Mouse (Mus musculus): ENCODE results near the gene Ctnnbip1. TPM values are rescaled to one million over a fixed set of nuclear protein-coding genes. Genes with fewer than 3 reads are reported as not detected.
A peak's percentile ranks its signal among the peaks of the same experiment; 100 is the strongest.

Gene Ctnnbip1
- polyA plus RNA-seq, 1 experiment from 2014 or later, result 83.3 TPM

GRCm38 (mm10) chr4:149547523-149547922 is 29.5 kb downstream of the Ctnnbip1 start:
- Histone ChIP-seq H3K9me3 (no peaks in the 10 kb centered on the region), H3K4me3 (no peak overlapping the region), H3K4me2 (replicated peaks) (no peak overlapping the region), H3K27ac (no peak overlapping the region), H3K4me1 (no peaks in the 10 kb centered on the region), H3K27me3 (no peaks in the 10 kb centered on the region), H3K36me3 (peaks cover 36% of the 10 kb centered on the region), H3K9ac (no peak overlapping the region)
- 82% methylated on average over 6 of the region's 6 CpGs for WGBS
- no peak for ATAC-seq (ENCODE audit: insufficient number of reproducible peaks, insufficient read depth, low FRiP score, low TSS enrichment)

GRCm38 (mm10) chr4:149549221-149549925 is 31.3 kb downstream of the Ctnnbip1 start:
- peak; percentile 48 for ATAC-seq (ENCODE audit: insufficient number of reproducible peaks, insufficient read depth, low FRiP score, low TSS enrichment)
- H3K4me3 ChIP-seq, result no peak overlapping the region
- H3K4me2 ChIP-seq (replicated peaks), result no peak overlapping the region
- H3K27ac ChIP-seq, result no peak overlapping the region
- H3K4me1 ChIP-seq, result no peaks in the 10 kb centered on the region
- WGBS, result 66% methylated on average over 9 of the region's 9 CpGs
- no peaks in the 10 kb centered on the region for H3K9me3 ChIP-seq
- H3K9ac ChIP-seq, result no peak overlapping the region
- no peaks in the 10 kb centered on the region for H3K27me3 ChIP-seq
- H3K36me3 ChIP-seq, result peaks cover 36% of the 10 kb centered on the region

GRCm38 (mm10) chr4:149550866-149551265 is 32.8 kb downstream of the Ctnnbip1 start:
- H3K4me3 ChIP-seq, result no peak overlapping the region
- no peak for ATAC-seq (ENCODE audit: insufficient number of reproducible peaks, insufficient read depth, low FRiP score, low TSS enrichment)
- H3K4me2 ChIP-seq (replicated peaks), result no peak overlapping the region
- peaks cover 30% of the 10 kb centered on the region for H3K36me3 ChIP-seq
- H3K9ac ChIP-seq, result no peak overlapping the region
- H3K4me1 ChIP-seq, result no peaks in the 10 kb centered on the region
- no peaks in the 10 kb centered on the region for H3K9me3 ChIP-seq
- H3K27me3 ChIP-seq, result no peaks in the 10 kb centered on the region
- no peak overlapping the region for H3K27ac ChIP-seq
- 82% methylated on average over 5 of the region's 5 CpGs for WGBS

GRCm38 (mm10) chr4:149551696-149552095 is 33.7 kb downstream of the Ctnnbip1 start:
- WGBS, result 90% methylated on average over 5 of the region's 5 CpGs
- Histone ChIP-seq H3K36me3 (peaks cover 22% of the 10 kb centered on the region), H3K4me1 (no peaks in the 10 kb centered on the region), H3K9me3 (no peaks in the 10 kb centered on the region), H3K9ac (no peak overlapping the region), H3K27ac (no peak overlapping the region), H3K4me3 (no peak overlapping the region), H3K4me2 (replicated peaks) (no peak overlapping the region), H3K27me3 (no peaks in the 10 kb centered on the region)
- ATAC-seq (ENCODE audit: insufficient number of reproducible peaks, insufficient read depth, low FRiP score, low TSS enrichment), result no peak

GRCm38 (mm10) chr4:149553834-149554233 is 35.8 kb downstream of the Ctnnbip1 start:
- no peak for ATAC-seq (ENCODE audit: insufficient number of reproducible peaks, insufficient read depth, low FRiP score, low TSS enrichment)
- Histone ChIP-seq H3K27ac (no peak overlapping the region), H3K9me3 (no peaks in the 10 kb centered on the region), H3K4me2 (replicated peaks) (no peak overlapping the region), H3K36me3 (peaks cover 17% of the 10 kb centered on the region; the same call in 1 of the 2 replicates), H3K9ac (no peak overlapping the region), H3K4me1 (no peaks in the 10 kb centered on the region), H3K27me3 (no peaks in the 10 kb centered on the region), H3K4me3 (no peak overlapping the region)
- WGBS, result 78% methylated on average over 7 of the region's 7 CpGs

GRCm38 (mm10) chr4:149556111-149556510 is 38.1 kb downstream of the Ctnnbip1 start:
- Histone ChIP-seq H3K27ac (no peak overlapping the region), H3K4me2 (replicated peaks) (no peak overlapping the region), H3K9ac (no peak overlapping the region), H3K9me3 (no peaks in the 10 kb centered on the region), H3K36me3 (peaks cover 27% of the 10 kb centered on the region; the same call in 1 of the 2 replicates), H3K4me1 (no peaks in the 10 kb centered on the region), H3K4me3 (no peak overlapping the region), H3K27me3 (no peaks in the 10 kb centered on the region)
- no peak for ATAC-seq (ENCODE audit: insufficient number of reproducible peaks, insufficient read depth, low FRiP score, low TSS enrichment)
- WGBS, result 91% methylated on average over 4 of the region's 4 CpGs

- Histone ChIP-seq H3K4me2 (replicated peaks) (no peak overlapping the region), H3K9me3 (no peaks in the 10 kb centered on the region), H3K9ac (no peak overlapping the region), H3K36me3 (peaks cover 27% of the 10 kb centered on the region; the same call in 1 of the 2 replicates), H3K27me3 (no peaks in the 10 kb centered on the region), H3K4me3 (no peak overlapping the region), H3K4me1 (peaks cover 10% of the 10 kb centered on the region), H3K27ac (no peak overlapping the region)
- 86% methylated on average over 5 of the region's 5 CpGs for WGBS
- ATAC-seq (ENCODE audit: insufficient number of reproducible peaks, insufficient read depth, low FRiP score, low TSS enrichment), result no peak
These were observed 39.9 kb downstream of the Ctnnbip1 start for GRCm38 (mm10) chr4:149557905-149558304.

GRCm38 (mm10) chr4:149558389-149558788 is 40.4 kb downstream of the Ctnnbip1 start:
- 85% methylated on average over 3 of the region's 3 CpGs for WGBS
- H3K36me3 ChIP-seq, result peaks cover 27% of the 10 kb centered on the region; the same call in 1 of the 2 replicates

GRCm38 (mm10) chr4:149561392-149561791 is 43.4 kb downstream of the Ctnnbip1 start:
- Histone ChIP-seq H3K27ac (no peak overlapping the region), H3K4me3 (no peak overlapping the region), H3K9me3 (no peaks in the 10 kb centered on the region), H3K4me2 (replicated peaks) (no peak overlapping the region), H3K9ac (no peak overlapping the region), H3K4me1 (peaks cover 18% of the 10 kb centered on the region), H3K27me3 (no peaks in the 10 kb centered on the region), H3K36me3 (peaks cover 31% of the 10 kb centered on the region)
- no peak for ATAC-seq (ENCODE audit: insufficient number of reproducible peaks, insufficient read depth, low FRiP score, low TSS enrichment)
- WGBS, result 83% methylated on average over 4 of the region's 4 CpGs

More at GRCm38 (mm10) chr4:149558389-149558788, 40.4 kb downstream of the Ctnnbip1 start:
- H3K4me3 ChIP-seq, result no peak overlapping the region
- no peak overlapping the region for H3K27ac ChIP-seq
- H3K4me2 ChIP-seq (replicated peaks), result no peak overlapping the region
- peaks cover 11% of the 10 kb centered on the region for H3K4me1 ChIP-seq
- H3K9ac ChIP-seq, result no peak overlapping the region
- H3K27me3 ChIP-seq, result no peaks in the 10 kb centered on the region
- H3K9me3 ChIP-seq, result no peaks in the 10 kb centered on the region
- ATAC-seq (ENCODE audit: insufficient number of reproducible peaks, insufficient read depth, low FRiP score, low TSS enrichment), result no peak

- H3K4me3 ChIP-seq, result no peak overlapping the region
- peaks cover 18% of the 10 kb centered on the region for H3K4me1 ChIP-seq
- no peak overlapping the region for H3K9ac ChIP-seq
- H3K36me3 ChIP-seq, result peaks cover 31% of the 10 kb centered on the region
- H3K27me3 ChIP-seq, result no peaks in the 10 kb centered on the region
- WGBS, result 62% methylated on average over 21 of the region's 21 CpGs
- H3K4me2 ChIP-seq (replicated peaks), result no peak overlapping the region
- H3K27ac ChIP-seq, result peak overlapping the region; percentile 69
- ATAC-seq (ENCODE audit: insufficient number of reproducible peaks, insufficient read depth, low FRiP score, low TSS enrichment), result no peak
- H3K9me3 ChIP-seq, result no peaks in the 10 kb centered on the region
These were observed 44.2 kb downstream of the Ctnnbip1 start for GRCm38 (mm10) chr4:149561986-149562904.

- no peak overlapping the region for H3K4me2 ChIP-seq (replicated peaks)
These were observed 44.9 kb downstream of the Ctnnbip1 start for GRCm38 (mm10) chr4:149562905-149563347.

More at GRCm38 (mm10) chr4:149562905-149563347, 44.9 kb downstream of the Ctnnbip1 start:
- Histone ChIP-seq H3K27me3 (no peaks in the 10 kb centered on the region), H3K9me3 (no peaks in the 10 kb centered on the region), H3K9ac (no peak overlapping the region), H3K4me1 (peaks cover 22% of the 10 kb centered on the region), H3K27ac (peak overlapping the region; percentile 69), H3K4me3 (no peak overlapping the region), H3K36me3 (peaks cover 26% of the 10 kb centered on the region)
- WGBS, result 30% methylated on average over 7 of the region's 7 CpGs
- no peak for ATAC-seq (ENCODE audit: insufficient number of reproducible peaks, insufficient read depth, low FRiP score, low TSS enrichment)
